Mouse (Mus musculus): ENCODE results near the gene Tmem132d. TPM values are rescaled to one million over a fixed set of nuclear protein-coding genes. Genes with fewer than 3 reads are reported as not detected.
A peak's percentile ranks its signal among the peaks of the same experiment; 100 is the strongest.

The Tmem132d gene
- total RNA-seq, 2 experiments from 2014 or later, result 62.8 to 63.5 TPM

- intact Hi-C loops (cut with DNase I), result no loop called here
- no peak for DNase-seq (ENCODE audit: low spot score in 2 of 2)
Measured at GRCm38 (mm10) chr5:128418149-128418710, 14.6 kb downstream of the Tmem132d start.

GRCm38 (mm10) chr5:128414056-128414455 is 18.8 kb downstream of the Tmem132d start:
- intact Hi-C loops (cut with DNase I), result no loop called here

GRCm38 (mm10) chr5:128412306-128412705 is 20.6 kb downstream of the Tmem132d start:
- DNase-seq (ENCODE audit: low spot score in 2 of 2), result no peak
- intact Hi-C loops (cut with DNase I), result no loop called here

More at GRCm38 (mm10) chr5:128414056-128414455, 18.8 kb downstream of the Tmem132d start:
- DNase-seq (ENCODE audit: low spot score in 2 of 2), result no peak

- intact Hi-C loops (cut with DNase I), result no loop called here
- DNase-seq (ENCODE audit: low spot score in 2 of 2), result no peak
Measured at GRCm38 (mm10) chr5:128407546-128407945, 25.3 kb downstream of the Tmem132d start.

GRCm38 (mm10) chr5:128405071-128405470 is 27.8 kb downstream of the Tmem132d start:
- intact Hi-C loops (cut with DNase I), result no loop called here
- no peak for DNase-seq (ENCODE audit: low spot score in 2 of 2)

GRCm38 (mm10) chr5:128404223-128404622 is 28.7 kb downstream of the Tmem132d start:
- no peak for DNase-seq (ENCODE audit: low spot score in 2 of 2)
- intact Hi-C loops (cut with DNase I), result no loop called here

- DNase-seq (ENCODE audit: low spot score in 2 of 2), result no peak
- intact Hi-C loops (cut with DNase I), result no loop called here
Measured at GRCm38 (mm10) chr5:128392372-128392771, 40.5 kb downstream of the Tmem132d start.

- DNase-seq (ENCODE audit: low spot score in 2 of 2), result no peak
- intact Hi-C loops (cut with DNase I), result no loop called here
Measured at GRCm38 (mm10) chr5:128389665-128390064, 43.2 kb downstream of the Tmem132d start.

GRCm38 (mm10) chr5:128388358-128389141 is 44.3 kb downstream of the Tmem132d start:
- intact Hi-C loops (cut with DNase I), result no loop called here
- no peak for DNase-seq (ENCODE audit: low spot score in 2 of 2)

- intact Hi-C loops (cut with DNase I), result loop anchor here (10.0 kb wide), 1 partner anchor 415 kb away; no protein-coding TSS in a partner anchor
- DNase-seq (ENCODE audit: low spot score in 2 of 2), result no peak
Measured at GRCm38 (mm10) chr5:128369814-128370213, 63.1 kb downstream of the Tmem132d start.

GRCm38 (mm10) chr5:128369111-128369510 is 63.8 kb downstream of the Tmem132d start:
- DNase-seq (ENCODE audit: low spot score in 2 of 2), result no peak
- intact Hi-C loops (cut with DNase I), result loop anchor here (10.0 kb wide), 1 partner anchor 414 kb away; no protein-coding TSS in a partner anchor

GRCm38 (mm10) chr5:128365261-128365985 is 67.5 kb downstream of the Tmem132d start:
- peak; percentile 43 to 49 for DNase-seq (ENCODE audit: low spot score in 2 of 2)
- intact Hi-C loops (cut with DNase I), result loop anchor here (10.0 kb wide), 1 partner anchor 411 kb away; no protein-coding TSS in a partner anchor

- peak; percentile 51 to 52 for DNase-seq (ENCODE audit: low spot score in 2 of 2)
Measured at GRCm38 (mm10) chr5:128360946-128361675, 71.8 kb downstream of the Tmem132d start.

GRCm38 (mm10) chr5:128348835-128349234 is 84.0 kb downstream of the Tmem132d start:
- intact Hi-C loops (cut with DNase I), result no loop called here
- no peak for DNase-seq (ENCODE audit: low spot score in 2 of 2)

More at GRCm38 (mm10) chr5:128360946-128361675, 71.8 kb downstream of the Tmem132d start:
- intact Hi-C loops (cut with DNase I), result loop anchor here (5.0 to 10.0 kb wide), 2 partner anchors 71 to 406 kb away; partner anchors contain the start of gene Tmem132d

GRCm38 (mm10) chr5:128336841-128337240 is 96.0 kb downstream of the Tmem132d start:
- DNase-seq (ENCODE audit: low spot score in 2 of 2), result no peak
- intact Hi-C loops (cut with DNase I), result no loop called here

- no peak for DNase-seq (ENCODE audit: low spot score in 2 of 2)
- intact Hi-C loops (cut with DNase I), result no loop called here
Measured at GRCm38 (mm10) chr5:128332766-128333165, 100.1 kb downstream of the Tmem132d start.

- intact Hi-C loops (cut with DNase I), result no loop called here
- no peak for DNase-seq (ENCODE audit: low spot score in 2 of 2)
Measured at GRCm38 (mm10) chr5:128330351-128330750, 102.5 kb downstream of the Tmem132d start.

- DNase-seq (ENCODE audit: low spot score in 2 of 2), result no peak
- intact Hi-C loops (cut with DNase I), result no loop called here
Measured at GRCm38 (mm10) chr5:128302387-128302786, 130.5 kb downstream of the Tmem132d start.

- DNase-seq (ENCODE audit: low spot score in 2 of 2), result no peak
- intact Hi-C loops (cut with DNase I), result no loop called here
Measured at GRCm38 (mm10) chr5:128291191-128291590, 141.7 kb downstream of the Tmem132d start.

Data from left cerebral cortex, postnatal 36 days (tissue).